Mouse (Mus musculus) gastrocnemius, adult 8-10 months (tissue): Measurements from ENCODE around the gene Myom1. TPM values are rescaled to one million over a fixed set of nuclear protein-coding genes. Genes with fewer than 3 reads are reported as not detected.

Source experiments
- DNase-seq, 2 experiments: peaks; one replicate each; pipeline ENCODE4 v3.0.0; 2022; ENCODE audit warnings: low spot score in 2 of 2
- total RNA-seq, 4 experiments: library from RNA; stranded (reverse); gene quantifications; 2 replicates each; pipeline ENCODE4 v1.2.4; 2022

The Myom1 gene
- total RNA-seq, 4 experiments from 2014 or later, result 1,304 to 1,591 (median 1,439) TPM

DNA sequence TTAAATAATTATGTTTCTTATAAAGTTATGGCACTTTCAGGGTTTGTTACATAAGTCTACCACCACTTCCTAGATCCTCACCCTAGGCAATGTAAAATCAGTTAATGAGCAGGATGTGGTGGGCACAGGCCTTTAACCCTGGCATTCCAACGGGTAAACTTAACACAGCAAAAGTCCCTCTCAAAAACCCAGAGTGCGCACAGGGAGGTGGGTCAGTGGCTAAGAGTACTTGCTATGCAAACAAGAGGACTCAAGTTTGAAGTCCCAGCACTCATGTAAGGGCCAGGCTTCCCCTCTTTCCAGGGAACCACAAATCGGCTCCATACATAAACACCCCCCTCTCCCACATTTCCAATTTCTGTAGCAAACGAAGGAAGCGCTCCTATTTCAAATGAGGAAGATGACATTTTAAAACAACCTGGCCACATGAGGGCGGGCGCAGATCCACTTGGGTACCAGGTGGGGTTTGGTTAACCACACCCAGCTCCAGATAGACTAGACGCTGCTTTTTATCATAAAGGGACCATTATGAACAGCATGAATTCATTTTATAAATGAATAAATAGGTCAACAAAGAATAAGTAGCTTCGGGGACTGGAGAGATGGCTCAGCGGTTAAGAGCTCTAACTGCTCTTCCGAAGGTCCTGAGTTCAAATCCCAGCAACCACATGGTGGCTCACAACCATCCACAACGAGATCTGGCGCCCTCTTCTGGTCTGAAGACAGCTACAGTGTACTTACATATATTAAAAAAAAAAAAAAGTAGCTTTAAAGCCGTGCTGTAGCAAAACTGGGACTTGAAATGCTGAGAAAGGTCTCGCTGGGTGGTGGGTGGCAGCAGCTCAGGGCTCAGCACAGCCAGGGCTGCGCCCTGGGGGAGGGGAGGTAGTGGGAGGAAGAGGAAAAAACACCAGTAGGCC is 10.5 kb upstream of the Myom1 start:
- DNase-seq, result no peak

DNA sequence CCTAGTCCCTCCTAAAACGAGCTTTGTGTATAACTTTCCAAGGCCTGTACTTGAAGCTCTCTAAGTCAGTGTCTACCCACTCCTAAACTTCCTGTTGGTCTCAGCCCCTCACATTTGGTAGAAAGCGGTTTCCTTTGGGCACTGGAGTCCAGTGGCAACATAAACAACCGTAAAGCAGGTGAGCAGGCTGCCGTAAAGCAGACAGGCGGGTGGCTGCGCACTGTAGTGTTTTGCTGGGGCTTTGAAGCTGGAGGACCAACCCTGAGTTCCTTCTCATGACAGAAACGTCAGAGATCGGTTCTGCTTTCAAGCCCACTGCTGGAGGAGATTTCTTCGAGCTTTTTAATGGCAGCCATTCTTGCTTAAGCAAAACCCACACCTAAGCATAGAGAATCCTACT is 9.8 kb upstream of the Myom1 start:
- no peak for DNase-seq

DNA sequence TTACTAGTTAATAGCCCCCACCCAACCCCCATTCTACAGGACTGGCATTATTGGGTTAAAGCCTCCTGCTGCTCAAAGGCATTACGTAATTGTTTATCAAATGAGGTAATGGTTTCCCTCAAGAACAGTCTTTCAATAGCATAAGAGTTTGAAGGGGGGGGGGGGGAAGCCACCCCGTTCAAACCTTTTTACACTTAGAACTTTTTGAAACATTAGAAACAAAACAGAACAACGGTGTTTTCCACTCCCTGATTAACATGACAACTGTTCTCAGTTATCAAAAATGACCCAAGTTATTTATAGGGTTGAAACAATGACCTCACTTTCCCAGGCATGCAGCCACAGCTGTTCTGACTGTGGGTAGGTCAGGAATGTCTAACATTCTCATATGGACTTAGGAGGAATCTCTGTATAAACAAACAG is 9.0 kb upstream of the Myom1 start:
- no peak for DNase-seq

DNA sequence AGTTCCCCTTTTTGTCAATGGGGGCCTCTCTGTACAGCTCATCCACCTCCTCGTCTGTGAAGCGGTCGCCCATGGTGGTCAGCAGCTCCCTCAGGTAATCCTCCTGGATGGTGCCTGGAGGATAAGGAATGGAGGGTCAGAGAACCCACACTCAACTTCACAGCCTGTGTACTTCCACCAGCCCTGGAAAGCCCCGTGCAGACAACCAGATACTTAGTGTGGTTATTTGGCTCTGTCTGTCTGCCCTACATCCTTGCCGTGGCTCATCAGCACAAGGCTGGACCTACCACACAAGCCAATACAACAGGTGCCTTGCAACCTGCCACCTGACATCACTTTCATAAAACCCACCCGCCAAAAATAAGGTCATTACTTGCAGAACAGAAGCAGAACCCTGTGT is 7.8 kb upstream of the Myom1 start:
- no peak for DNase-seq

DNA sequence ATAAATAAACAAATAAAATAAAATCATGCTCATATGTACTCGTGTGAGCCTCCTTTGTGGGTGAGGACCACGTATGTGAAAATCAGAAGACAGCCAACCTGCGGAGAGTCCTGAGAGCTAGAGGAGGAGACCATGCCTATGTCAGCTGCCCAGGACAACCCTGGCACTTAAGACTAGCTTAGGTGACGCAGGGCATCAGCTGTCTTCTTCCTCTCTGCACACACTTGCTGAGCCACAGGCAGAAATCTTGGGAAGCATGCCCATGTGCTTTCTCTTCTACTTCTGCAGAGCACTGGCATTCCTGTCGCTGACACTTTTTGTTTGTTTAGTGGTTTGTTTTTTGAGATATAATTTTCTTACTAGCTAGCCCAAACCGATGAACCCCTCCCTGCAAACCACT is 6.9 kb upstream of the Myom1 start:
- DNase-seq, result peak in 1 of 2 experiments; percentile 34

DNA sequence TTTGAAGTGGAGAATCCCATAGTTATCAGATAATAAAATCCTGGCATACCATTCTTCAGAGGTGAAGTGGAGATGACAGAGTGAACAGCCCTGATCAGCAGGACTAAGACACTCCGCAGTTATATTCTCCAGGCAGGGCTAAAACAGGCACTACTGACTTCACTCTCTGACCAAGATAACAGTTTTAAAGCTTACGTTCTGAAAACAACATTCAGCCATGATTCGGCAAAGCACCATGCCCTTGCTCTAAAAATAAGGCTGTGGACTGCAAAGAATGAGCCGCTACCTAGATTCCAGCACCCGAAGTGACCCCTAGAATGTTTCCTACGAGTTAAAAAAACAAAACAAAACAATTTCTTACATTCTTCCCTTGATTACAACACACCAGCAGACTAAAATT is 4.6 kb upstream of the Myom1 start:
- no peak for DNase-seq

DNA sequence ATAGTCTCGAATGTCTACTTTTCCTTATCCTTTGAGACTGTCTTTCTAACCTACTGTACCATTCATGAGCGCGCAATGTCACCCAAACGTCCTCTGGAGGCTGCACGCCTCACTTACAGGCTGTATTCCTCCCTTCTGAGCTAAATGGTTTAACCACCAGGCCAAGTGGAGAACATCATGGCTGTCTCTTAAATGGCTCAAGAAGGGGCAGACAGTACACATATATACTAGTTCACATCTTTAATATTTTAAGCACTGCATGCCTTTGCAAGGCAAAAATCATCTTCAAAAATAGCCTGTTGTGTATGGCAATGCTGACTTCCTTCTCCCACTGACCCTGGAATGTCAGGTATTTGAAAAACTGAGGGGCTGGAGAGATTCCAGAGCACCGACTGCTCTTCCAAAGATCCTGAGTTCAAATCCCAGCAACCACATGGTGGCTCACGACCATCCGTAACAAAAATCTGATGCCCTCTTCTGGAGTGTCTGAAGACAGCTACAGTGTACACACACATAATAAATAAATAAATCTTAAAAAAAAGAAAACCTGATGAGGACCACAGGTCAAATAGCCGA is 3.9 kb upstream of the Myom1 start:
- DNase-seq, result no peak

DNA sequence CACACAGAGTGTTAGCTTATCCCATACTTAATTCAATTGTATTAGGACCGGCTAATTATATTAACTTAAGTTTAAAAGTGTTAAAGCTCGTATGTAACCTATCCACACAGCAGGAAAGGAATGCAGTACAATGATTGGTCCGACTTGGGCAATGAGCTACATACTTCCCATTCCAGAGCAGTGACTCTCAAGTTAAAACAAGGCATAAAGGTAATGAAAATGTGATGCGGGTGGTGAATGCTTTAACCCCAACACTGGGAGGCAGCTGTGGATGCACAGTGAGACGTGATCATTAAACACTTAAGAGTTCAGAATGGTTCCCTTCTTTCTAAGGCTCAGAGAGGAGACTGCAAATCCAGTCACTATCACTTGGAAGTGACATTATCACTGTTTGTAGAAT is 3.2 kb upstream of the Myom1 start:
- DNase-seq, result no peak

DNA sequence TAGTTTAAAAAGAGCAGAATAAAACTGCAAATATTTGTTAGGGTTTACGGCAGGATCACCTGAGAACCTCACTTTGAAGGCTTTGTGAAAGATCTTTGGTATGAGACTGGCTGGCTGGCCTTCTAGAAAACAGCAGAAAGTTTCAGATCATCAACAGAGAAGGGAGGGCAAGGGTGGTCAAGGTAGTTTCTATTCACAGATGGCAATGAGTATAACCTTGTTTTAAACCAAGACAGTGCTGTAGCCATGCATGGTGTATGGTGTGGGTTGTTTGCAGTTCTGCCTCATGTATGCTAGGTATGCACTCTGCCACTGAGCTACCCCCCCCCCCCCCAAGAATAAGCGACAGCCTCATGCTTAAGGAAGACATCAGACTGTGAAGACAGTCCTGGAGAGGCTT is 2.2 kb upstream of the Myom1 start:
- no peak for DNase-seq

DNA sequence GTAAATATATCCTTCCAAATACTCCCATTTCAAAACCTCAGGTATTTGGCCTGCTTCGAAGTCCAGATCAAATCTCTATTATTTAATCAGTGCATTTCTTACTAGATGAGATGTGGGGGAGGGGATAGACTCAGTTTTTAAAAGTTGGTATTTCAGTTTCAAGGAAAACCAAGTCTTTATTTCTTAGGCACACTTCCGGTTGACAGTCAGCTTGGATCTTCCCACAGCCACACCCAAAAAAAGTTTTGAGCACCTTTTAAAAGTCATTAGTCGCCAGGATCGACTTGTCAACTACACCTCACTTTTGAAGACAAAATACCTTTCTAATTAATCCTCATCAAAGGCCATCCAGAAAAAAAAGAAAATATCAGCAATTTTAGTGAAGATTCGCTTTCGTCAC is 1.4 kb upstream of the Myom1 start:
- DNase-seq, result no peak

DNA sequence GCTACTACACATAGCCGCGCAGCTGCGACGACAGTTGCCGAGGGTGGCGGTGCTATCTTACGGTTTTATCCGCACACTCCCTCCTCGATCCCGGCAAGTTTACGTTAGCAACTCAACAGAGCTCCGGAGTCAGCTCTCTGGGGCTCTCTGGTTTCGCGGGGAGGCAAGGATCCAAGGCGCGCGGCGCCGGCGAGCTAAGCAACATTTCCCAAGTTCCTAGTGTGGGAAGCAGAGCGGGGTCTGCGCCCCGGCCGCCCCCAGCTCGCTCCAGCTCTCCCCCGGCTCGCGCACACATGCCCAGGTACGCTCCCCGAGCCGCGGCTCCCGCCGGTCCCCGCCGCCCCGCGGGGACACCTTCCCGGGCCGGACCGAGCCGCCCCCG is 743 bp upstream of the Myom1 start:
- DNase-seq, result peak; percentile 61

DNA sequence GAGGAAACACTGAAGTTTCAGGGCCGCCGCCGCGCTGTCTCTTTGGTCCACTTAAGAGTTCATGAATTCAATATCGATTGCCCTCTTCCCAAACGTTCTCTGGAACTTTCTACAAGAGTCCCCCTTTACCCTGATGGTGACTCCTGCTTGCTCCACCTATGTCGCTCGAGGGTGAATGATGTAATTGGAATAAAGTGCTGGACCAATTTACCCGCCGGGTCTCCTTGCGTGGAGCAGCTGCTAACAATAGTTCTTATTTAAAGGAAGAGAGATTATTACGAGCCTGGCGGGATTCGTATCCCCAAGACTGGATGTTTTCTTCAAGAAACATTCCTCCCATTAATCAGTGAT is 286 bp downstream of the Myom1 start, which contains the start of gene Myl12a:
Gene Myl12a, minus strand, starts transcription at position 135 of the 351 bp plus-strand sequence.
- DNase-seq, result no peak

DNA sequence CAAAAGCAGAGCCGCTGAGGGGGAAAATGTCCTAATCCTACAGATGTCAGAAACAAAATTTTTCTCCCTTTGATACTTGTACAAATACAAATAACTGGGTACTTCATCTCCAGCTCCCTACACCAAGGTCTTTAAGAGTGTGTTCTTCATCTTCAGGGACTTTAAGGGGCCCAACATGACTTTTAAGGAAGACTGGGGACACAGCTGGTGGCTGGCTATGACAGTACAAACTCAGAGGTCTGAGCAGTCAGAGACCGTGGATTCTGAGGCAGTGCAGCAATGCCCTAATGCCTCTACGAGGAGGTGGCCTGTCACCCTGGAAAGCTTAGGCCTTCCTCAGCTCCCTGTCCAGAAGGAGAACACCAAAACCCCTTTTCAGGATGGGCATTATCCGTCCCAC is 679 bp downstream of the Myom1 start:
- DNase-seq, result no peak

DNA sequence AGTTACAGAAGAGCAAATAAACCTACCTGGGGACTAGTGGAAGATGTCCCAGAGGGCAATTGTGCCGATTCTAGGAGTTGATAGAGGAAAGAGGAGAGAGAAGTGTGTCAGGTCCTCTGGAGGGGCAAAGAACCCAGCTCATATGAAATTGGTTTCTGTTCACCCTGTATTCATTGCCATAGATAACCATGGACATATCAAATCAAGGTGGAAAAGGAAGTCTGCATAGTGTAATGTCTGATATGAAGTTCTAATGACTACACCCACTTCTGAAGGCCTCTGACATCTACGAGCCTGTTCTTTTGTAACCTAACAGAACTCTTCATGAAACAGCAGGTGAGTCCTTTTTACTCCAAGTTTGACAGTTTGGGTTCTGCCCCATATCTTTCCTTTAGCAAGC is 1.3 kb downstream of the Myom1 start:
- DNase-seq, result no peak

DNA sequence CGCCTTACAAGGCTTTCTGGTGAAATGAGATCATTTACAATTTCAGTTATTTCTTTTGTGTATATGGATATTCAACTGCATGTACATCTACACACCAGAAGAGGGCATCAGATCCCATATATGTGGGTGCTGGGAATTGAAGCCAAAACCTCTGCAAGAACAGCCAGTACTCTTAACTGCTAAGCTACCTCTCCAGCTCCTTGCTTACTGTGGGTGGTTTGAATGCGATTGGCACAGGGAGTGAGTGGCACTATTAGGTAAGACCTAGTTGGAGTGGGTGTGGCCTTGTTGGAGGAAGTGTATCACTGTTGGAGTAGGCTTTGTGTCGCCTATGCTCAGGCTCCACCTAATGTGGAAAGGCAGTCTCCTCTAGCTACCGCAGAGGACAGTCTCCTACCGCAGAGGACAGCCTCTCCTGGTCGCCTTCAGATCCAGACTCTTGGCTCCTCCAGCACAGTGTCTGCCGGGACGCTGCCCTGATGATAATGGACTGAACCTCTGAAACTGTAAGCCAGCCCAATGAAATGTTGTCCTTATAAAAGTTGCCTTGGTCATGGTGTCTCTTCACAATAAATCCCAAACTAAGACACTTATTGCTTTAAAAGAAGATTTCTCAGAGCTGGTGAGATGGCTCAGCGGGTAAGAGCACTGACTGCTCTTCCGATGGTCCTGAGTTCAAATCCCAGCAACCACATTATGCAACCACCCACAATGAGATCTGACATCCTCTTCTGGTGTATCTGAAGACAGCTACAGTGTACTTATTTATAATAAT is 1.9 kb downstream of the Myom1 start:
- DNase-seq, result peak in 1 of 2 experiments; percentile 46

DNA sequence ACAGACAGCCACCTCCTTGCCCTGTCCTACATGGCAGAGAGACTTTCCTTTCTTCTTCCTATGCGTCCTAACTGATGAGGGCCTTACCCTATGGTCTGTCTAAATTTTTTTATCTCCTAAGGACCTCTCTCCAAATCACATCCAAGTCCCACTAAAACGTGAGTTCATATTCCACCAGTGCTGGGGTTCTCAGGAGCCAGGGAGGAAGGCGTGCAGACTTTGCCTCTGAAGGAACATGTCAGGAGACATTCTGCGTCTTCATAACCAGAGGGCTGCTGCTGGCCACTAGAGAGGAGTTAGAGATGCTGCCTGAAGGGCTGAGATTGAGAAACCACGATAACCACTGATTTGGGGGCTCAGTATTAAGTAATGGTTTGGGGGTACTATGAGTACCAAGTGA is 4.5 kb downstream of the Myom1 start:
- no peak for DNase-seq

DNA sequence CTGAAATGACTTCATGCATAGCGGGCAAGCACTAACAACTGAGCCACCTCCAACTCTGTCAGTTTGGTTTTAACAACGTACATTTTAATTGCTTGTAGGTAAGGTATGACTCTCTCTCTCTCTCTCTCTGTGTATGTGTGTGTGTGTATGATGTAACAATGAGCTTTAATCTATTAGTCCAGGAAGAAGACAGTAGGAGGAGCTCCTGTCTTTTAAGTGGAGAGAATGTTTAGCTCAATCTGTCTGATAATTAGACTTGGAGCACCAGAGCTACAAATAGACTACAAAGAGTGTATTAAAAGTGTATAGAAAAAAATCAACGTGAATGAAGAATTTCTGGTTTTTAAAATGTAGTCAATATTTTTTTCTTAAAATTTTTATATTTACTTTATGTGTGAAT is 6.2 kb downstream of the Myom1 start:
- no peak for DNase-seq

DNA sequence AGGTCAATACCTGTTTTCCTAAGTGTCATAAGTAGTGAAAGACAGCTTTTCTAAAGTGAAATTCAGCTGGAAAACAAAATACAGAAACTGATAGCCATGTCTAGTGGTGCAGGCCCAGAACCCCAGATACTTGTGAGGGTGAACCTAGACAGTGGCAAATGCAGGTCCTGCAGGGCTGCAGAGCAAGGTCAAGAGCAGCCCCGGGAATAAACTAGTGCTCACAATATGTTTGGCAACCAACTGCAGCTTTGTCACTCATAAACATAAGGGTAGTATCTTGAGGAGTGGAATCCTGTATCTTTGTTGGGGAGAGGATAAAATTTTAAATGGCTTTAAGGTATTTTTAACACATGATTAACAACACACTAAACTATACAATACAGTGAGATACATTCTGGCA is 7.3 kb downstream of the Myom1 start:
- no peak for DNase-seq

DNA sequence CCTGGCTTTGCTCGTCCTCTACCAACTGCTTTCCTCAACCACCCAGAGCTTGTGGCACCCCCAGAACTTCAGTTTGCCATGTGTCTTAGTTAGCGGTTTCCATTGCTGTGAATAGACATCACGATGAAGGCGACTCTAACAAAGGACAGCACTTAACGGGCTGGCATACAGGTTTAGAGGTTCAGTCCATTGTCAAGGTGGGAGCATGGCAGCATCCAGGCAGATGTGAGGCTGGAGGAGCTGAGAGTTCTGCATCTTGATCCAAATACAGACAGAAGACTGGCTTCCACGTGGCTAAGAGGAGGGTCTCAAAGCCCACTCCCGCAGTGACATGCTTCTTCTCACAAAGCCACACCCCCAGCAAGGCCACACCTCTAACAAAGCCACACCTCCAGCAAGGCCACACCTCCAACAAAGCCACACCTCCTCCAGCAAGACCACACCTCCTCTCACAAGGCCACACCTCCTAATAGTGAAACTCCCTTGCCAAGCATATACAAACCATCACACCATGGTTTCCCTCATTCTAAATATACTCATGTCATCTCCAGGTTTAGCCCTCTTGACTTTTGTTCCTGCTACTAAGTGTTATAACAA is 8.3 kb downstream of the Myom1 start:
- DNase-seq, result no peak

DNA sequence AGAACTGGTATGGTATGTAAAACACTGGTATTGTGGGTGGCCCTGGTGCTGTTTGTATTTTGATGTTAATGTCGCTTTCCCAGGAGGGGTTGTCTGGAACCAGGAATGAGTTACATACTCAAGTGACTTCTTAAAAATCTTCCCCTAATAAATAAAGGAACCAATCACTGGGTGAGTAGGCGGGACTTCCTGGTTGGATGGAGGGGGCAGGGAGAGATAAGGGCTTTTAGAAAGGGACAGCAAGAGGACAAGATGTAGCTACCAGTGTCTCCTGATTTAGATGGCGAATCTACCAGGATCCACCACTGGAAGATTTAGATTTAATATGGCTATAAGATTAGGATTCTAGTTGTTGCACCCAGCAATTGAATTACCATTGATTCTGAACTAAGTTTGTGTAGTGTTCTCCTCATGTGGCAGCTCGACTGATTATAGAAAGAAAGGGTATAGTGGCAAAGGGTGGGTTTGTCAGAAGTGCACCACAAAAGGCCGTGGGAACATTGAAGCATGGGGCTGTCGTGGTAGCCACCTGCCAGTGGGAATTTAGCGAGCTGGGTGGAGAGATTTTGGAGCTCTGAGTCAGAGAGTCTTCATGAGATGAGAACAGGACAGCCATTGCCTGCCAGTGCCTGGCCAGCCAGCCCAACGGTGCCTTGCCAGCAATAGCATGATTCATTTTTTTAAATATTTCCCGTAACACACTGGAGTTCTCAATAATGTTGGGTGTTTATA is 9.7 kb downstream of the Myom1 start:
- DNase-seq, result no peak

DNA sequence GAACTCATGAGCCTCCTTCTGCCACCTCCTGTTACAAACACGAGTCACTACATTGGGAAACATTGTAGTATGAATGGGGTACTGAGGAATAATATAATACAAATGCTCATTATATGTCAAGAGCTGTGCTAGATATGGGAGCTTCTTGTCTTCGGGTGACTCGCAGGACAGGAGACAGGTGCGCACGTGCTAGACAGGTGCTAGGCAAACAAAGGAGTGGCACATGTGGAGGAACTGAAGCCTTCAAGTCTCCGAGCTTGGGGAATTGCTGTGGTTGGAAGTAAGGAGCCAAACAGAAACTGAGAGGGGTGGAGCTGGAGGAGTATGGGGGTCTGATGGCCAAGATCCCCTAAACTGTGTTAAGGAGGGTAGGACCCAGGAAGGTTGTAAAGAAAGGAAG is 10.7 kb downstream of the Myom1 start:
- no peak for DNase-seq
